Mouse (Mus musculus) heart, embryonic 14.5 days (tissue): ENCODE data around the gene Ugt2a3. TPM values are rescaled to one million over a fixed set of nuclear protein-coding genes. Genes with fewer than 3 reads are reported as not detected.

Experiments
- ATAC-seq: fragments of 200-750 bp; cut with Nextera tagmentation; 2 replicates; pipeline ENCODE4 v1.8.0; 2017; ENCODE audit warnings: low read depth, moderate TSS enrichment; ENCODE audit not compliant: insufficient number of reproducible peaks, insufficient read depth, low FRiP score
- H3K27ac ChIP-seq, 2 experiments: fragments of 200-500 bp in 1 of 2; fragments of 300-500 bp in 1 of 2; sonication (generic) in 1 of 2; replicated peaks in 1 of 2; 2 replicates each; pipeline ENCODE4 v1.5.1; 2012 to 2014; ENCODE audit warnings: low read depth in 2 of 2, low read length in 2 of 2, control low read depth in 1 of 2, mild to moderate bottlenecking in 1 of 2, mixed read lengths in 1 of 2; ENCODE audit not compliant: control insufficient read depth in 1 of 2, insufficient read depth in 1 of 2
- H3K27me3 ChIP-seq: fragments of 300-500 bp; sonication (generic); 2 replicates; pipeline ENCODE4 v1.6.1; 2014; ENCODE audit warnings: mild to moderate bottlenecking, low read length, control low read depth; ENCODE audit not compliant: control insufficient read depth, insufficient read depth
- H3K36me3 ChIP-seq: fragments of 300-500 bp; sonication (generic); 2 replicates; pipeline ENCODE4 v1.6.1; 2014; ENCODE audit warnings: mild to moderate bottlenecking, control low read depth, low read length, mixed read lengths; ENCODE audit not compliant: control insufficient read depth, insufficient read depth
- H3K4me1 ChIP-seq, 2 experiments: fragments of 200-500 bp in 1 of 2; fragments of 300-500 bp in 1 of 2; sonication (generic) in 1 of 2; 2 replicates each; pipeline ENCODE4 v1.6.1; 2012 to 2014; ENCODE audit warnings: low read length in 2 of 2, control low read depth in 1 of 2, mixed read lengths in 1 of 2; ENCODE audit not compliant: control insufficient read depth in 2 of 2, insufficient read depth in 2 of 2
- H3K4me2 ChIP-seq: fragments of 300-500 bp; sonication (generic); 2 replicates; pipeline ENCODE4 v1.6.1; 2014; ENCODE audit warnings: mild to moderate bottlenecking, low read length
- H3K4me3 ChIP-seq, 2 experiments: fragments of 200-500 bp in 1 of 2; fragments of 300-500 bp in 1 of 2; sonication (generic) in 1 of 2; 2 replicates each; pipeline ENCODE4 v1.5.1; 2012 to 2014; ENCODE audit warnings: low read length in 2 of 2, mild to moderate bottlenecking in 2 of 2, control low read depth in 1 of 2, low read depth in 1 of 2, moderate library complexity in 1 of 2; ENCODE audit not compliant: control insufficient read depth in 1 of 2, insufficient read depth in 1 of 2
- H3K9ac ChIP-seq: fragments of 300-500 bp; sonication (generic); 2 replicates; pipeline ENCODE4 v1.6.1; 2014; ENCODE audit warnings: mild to moderate bottlenecking, low read length
- H3K9me3 ChIP-seq: fragments of 300-500 bp; sonication (generic); 2 replicates; pipeline ENCODE4 v1.6.1; 2016; ENCODE audit warnings: low read length, control low read depth; ENCODE audit not compliant: control insufficient read depth
- WGBS: fragments of 180-500 bp; shearing (Covaris S2); extraction: QIAGEN DNeasy Blood & Tissue Kit; methylation state at CpG from one replicate; pipeline ENCODE4 v1.1.7; 2014; 5-methylcytosine and 5-hydroxymethylcytosine counted together
- polyA plus RNA-seq: library from polyadenylated mRNA; unstranded; fragments of >200 nt; fragmentation: Nextera tagmentation; extraction: Ambion mirVana; gene quantifications from 2 replicates; pipeline ENCODE4 v1.2.1, GENCODE M21; 2014

The Ugt2a3 gene
- polyA plus RNA-seq, 1 experiment from 2014 or later: not detected

GRCm38 (mm10) chr5:87275581-87275980 lies 61.4 kb downstream of the Ugt2a3 start:
- Histone ChIP-seq H3K9ac (no peak overlapping the region), H3K4me3 (no peak overlapping the region), H3K4me2 (no peak overlapping the region), H3K27me3 (no peaks in the 10 kb centered on the region), H3K9me3 (no peaks in the 10 kb centered on the region), H3K36me3 (no peaks in the 10 kb centered on the region), H3K4me1 (no peaks in the 10 kb centered on the region), H3K27ac (no peak overlapping the region)
- no peak for ATAC-seq
- 76% methylated on average over 6 of the region's 6 CpGs for WGBS

Other genes with a start within 250 kb of the Ugt2a3 start
- gene Ugt2b36, start 244.6 kb downstream of the Ugt2a3 start, polyA plus RNA-seq: not detected in 2 replicates
- gene Ugt2b5, start 196.9 kb downstream of the Ugt2a3 start, polyA plus RNA-seq: not detected in 2 replicates
- gene Ugt2b37, start 82.4 kb downstream of the Ugt2a3 start, polyA plus RNA-seq: not detected in 2 replicates
- gene Ugt2b38, start 87.0 kb upstream of the Ugt2a3 start, polyA plus RNA-seq: not detected in 2 replicates
- not detected in 2 replicates for gene Ugt2a2, start 145.1 kb upstream of the Ugt2a3 start, polyA plus RNA-seq
- not detected in 2 replicates for gene Gm43638, start 149.6 kb upstream of the Ugt2a3 start, polyA plus RNA-seq
- not detected in 2 replicates for gene Ugt2a1, start 153.7 kb upstream of the Ugt2a3 start, polyA plus RNA-seq
- gene Sult1b1, start 201.0 kb upstream of the Ugt2a3 start, polyA plus RNA-seq: not detected in 2 replicates
- gene Sult1d1, start 231.8 kb upstream of the Ugt2a3 start, polyA plus RNA-seq: not detected in 2 replicates